Mouse (Mus musculus): ENCODE measurements around the gene Abcf3. TPM values are rescaled to one million over a fixed set of nuclear protein-coding genes. Genes with fewer than 3 reads are reported as not detected.

Abcf3 gene
- polyA plus RNA-seq, 1 experiment from 2014 or later = 51.1 TPM

DNA sequence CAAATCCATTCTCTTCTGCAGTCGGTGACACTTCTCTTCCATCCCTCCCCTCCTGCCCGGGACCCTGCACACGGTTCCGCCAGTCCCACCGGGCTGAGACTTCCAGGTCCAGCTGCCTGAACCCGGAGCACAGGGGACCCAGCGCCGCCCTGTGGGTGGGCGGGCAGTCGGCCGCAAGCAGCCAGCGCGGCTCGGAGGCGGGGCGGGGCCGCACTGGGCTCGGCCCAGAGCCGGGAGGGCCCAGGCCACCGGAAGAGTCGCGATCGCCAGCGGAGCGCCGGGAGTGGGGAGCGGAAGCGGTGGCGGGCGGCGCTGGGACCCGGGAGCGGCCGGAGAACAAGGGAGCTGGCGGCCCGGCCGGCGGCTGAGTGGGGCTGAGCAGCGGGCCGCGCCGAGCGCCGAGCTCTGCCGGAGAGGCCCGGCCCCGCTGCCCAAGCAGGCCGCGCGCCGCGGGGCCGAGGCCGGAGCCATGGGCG lies 31.6 kb upstream of the Abcf3 start, which contains the start of gene Dvl3:
Dvl3 (plus strand) TSS at position 257 of the 476 bp plus-strand sequence.
- H3K4me3 ChIP-seq (ENCODE audit: low read depth, low read length) = peak within 1 kb of the TSS; percentile 98
- H3K9ac ChIP-seq = peak within 1 kb of the TSS; percentile 95
- peak within 1 kb of the TSS; percentile 94 for H3K27ac ChIP-seq (ENCODE audit: low read depth)
- peak; percentile 98 for ATAC-seq (ENCODE audit: insufficient read depth)
- TF ChIP-seq CTCF (IDR thresholded peaks at IDR 0.05; ENCODE audit: low read depth) = peak; percentile 46
- H3K36me3 ChIP-seq (ENCODE audit: insufficient read depth) = peaks cover 26% of the 10 kb centered on the region
- H3K4me1 ChIP-seq (ENCODE audit: insufficient read depth) = peaks cover 4% of the 10 kb centered on the region; the same call in 1 of the 2 replicates
- peak within 1 kb of the TSS; percentile 71 for H3K4me2 ChIP-seq
- H3K27me3 ChIP-seq (ENCODE audit: insufficient read depth, low read length) = no peaks in the 10 kb centered on the region
- under 1% methylated on average over 55 of the region's 55 CpGs for WGBS
- peak; percentile 97 for DNase-seq
- H3K9me3 ChIP-seq (ENCODE audit: low read depth, low read length) = no peaks in the 10 kb centered on the region

DNA sequence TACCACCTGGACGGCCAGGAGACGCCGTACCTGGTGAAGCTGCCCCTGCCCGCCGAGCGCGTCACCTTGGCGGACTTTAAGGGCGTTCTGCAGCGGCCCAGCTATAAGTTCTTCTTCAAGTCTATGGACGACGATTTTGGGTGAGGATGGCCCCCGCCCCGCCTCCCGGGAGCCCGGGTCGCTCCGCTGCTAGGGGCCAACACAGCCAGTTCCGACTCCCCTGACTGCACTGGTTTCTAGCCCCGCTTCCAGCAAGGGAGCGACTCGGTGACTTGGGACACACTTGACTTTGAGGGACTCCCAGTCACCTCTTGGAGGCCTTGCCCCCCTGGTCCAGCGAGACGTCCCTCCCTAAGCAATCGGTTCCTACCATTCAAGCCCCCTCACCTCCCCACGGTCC lies 31.2 kb upstream of the Abcf3 start:
- peak overlapping the region; percentile 71 for H3K4me2 ChIP-seq
- peak overlapping the region; percentile 94 for H3K27ac ChIP-seq (ENCODE audit: low read depth)
- peak overlapping the region; percentile 98 for H3K4me3 ChIP-seq (ENCODE audit: low read depth, low read length)
- peaks cover 31% of the 10 kb centered on the region for H3K36me3 ChIP-seq (ENCODE audit: insufficient read depth)
- peak; percentile 32 for ATAC-seq (ENCODE audit: insufficient read depth)
- H3K4me1 ChIP-seq (ENCODE audit: insufficient read depth) = peaks cover 4% of the 10 kb centered on the region; the same call in 1 of the 2 replicates
- no peak for DNase-seq
- TF ChIP-seq CTCF (IDR thresholded peaks at IDR 0.05; ENCODE audit: low read depth) = no peak
- H3K9me3 ChIP-seq (ENCODE audit: low read depth, low read length) = no peaks in the 10 kb centered on the region
- peak overlapping the region; percentile 95 for H3K9ac ChIP-seq
- H3K27me3 ChIP-seq (ENCODE audit: insufficient read depth, low read length) = no peaks in the 10 kb centered on the region
- under 1% methylated on average over 26 of the region's 26 CpGs for WGBS

DNA sequence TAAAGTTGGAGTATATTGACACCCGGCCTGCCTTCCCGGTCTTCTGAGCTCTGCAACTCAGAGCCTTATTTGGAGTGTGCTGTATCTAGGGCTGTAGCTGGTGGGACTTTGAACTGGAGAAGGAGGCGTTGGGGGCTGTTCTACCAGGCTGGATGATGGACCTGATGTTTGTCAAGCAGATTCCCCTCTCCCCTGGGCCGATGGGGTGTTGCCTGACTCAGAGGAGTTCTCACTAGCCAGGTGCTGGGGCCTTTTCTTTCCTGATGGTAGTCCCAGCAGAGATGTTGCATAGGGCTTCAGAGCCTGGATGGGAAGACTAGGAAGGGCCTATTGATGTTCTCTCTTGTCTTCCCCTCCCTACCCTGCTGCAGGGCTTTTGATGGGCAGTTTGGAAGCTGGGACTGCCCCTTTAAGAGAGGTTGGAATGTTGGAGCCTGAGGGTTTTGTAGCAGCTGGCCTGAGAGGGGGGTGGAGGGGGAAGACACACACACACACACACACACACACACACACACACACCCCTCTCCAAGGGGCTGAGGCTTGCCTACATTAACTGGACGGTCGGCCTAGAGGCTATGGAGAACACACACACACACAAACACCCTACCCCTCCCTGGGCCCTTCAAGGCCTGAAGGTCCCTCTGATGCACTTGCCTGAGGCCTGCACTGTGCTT lies 30.5 kb upstream of the Abcf3 start:
- ATAC-seq (ENCODE audit: insufficient read depth) (peak; percentile 26), DNase-seq (peak; percentile 66)
- H3K9ac ChIP-seq = peak overlapping the region; percentile 95
- TF ChIP-seq CTCF (IDR thresholded peaks at IDR 0.05; ENCODE audit: low read depth) = no peak
- H3K4me1 ChIP-seq (ENCODE audit: insufficient read depth) = peaks cover 4% of the 10 kb centered on the region; the same call in 1 of the 2 replicates
- no peaks in the 10 kb centered on the region for H3K9me3 ChIP-seq (ENCODE audit: low read depth, low read length)
- H3K36me3 ChIP-seq (ENCODE audit: insufficient read depth) = peaks cover 31% of the 10 kb centered on the region
- WGBS = 1% methylated on average over 6 of the region's 6 CpGs
- peak overlapping the region; percentile 94 for H3K27ac ChIP-seq (ENCODE audit: low read depth)
- peak overlapping the region; percentile 98 for H3K4me3 ChIP-seq (ENCODE audit: low read depth, low read length)
- H3K27me3 ChIP-seq (ENCODE audit: insufficient read depth, low read length) = no peaks in the 10 kb centered on the region
- H3K4me2 ChIP-seq = peak overlapping the region; percentile 71

DNA sequence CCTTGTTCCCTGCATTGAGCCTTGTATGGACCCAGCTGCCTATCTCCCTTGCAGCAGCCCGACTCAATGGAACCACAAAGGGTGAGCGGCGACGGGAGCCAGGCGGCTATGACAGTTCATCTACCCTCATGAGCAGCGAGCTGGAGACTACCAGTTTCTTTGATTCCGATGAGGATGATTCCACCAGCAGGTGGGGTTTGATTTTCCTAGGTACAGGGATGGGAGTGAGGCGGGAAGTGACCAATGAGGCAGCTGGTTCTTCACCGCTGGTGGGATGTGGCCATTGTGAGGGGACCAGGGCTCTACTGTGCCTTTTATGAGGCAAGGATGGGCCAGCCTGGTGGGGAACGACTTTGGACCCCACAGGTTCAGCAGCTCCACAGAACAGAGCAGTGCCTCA lies 24.5 kb upstream of the Abcf3 start:
- no peaks in the 10 kb centered on the region for H3K27me3 ChIP-seq (ENCODE audit: insufficient read depth, low read length)
- H3K4me1 ChIP-seq (ENCODE audit: insufficient read depth) = no peaks in the 10 kb centered on the region
- no peak overlapping the region for H3K9ac ChIP-seq
- TF ChIP-seq CTCF (IDR thresholded peaks at IDR 0.05; ENCODE audit: low read depth) = no peak
- 71% methylated on average over 10 of the region's 10 CpGs for WGBS
- DNase-seq = no peak
- no peak for ATAC-seq (ENCODE audit: insufficient read depth)
- peaks cover 90% of the 10 kb centered on the region for H3K36me3 ChIP-seq (ENCODE audit: insufficient read depth)
- no peak overlapping the region for H3K27ac ChIP-seq (ENCODE audit: low read depth)
- no peaks in the 10 kb centered on the region for H3K9me3 ChIP-seq (ENCODE audit: low read depth, low read length)
- H3K4me3 ChIP-seq (ENCODE audit: low read depth, low read length) = no peak overlapping the region
- no peak overlapping the region for H3K4me2 ChIP-seq

DNA sequence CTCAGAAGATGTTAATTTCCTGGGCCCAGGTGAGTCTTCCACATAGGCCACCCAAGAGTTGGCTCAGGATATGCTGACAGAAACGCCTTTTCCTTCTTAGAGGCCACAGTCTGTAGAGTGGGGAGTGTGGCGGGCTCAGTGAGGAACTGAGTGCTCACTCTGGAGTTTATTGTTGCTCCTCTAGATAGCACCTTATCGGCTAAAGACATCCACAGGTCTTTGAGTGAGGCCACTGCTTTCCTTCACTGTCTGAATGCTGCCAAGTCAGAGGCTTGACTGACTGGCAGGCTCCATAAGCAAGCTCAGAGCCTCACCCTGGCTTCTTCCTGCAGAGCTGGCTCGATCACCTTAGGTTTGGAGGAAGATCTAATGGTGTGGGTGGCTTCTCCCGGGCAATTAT lies 19.6 kb upstream of the Abcf3 start:
- Histone ChIP-seq H3K36me3 (ENCODE audit: insufficient read depth) (peaks cover 95% of the 10 kb centered on the region), H3K27me3 (ENCODE audit: insufficient read depth, low read length) (no peaks in the 10 kb centered on the region), H3K9ac (no peak overlapping the region), H3K4me3 (ENCODE audit: low read depth, low read length) (no peak overlapping the region), H3K4me1 (ENCODE audit: insufficient read depth) (no peaks in the 10 kb centered on the region), H3K9me3 (ENCODE audit: low read depth, low read length) (no peaks in the 10 kb centered on the region), H3K4me2 (no peak overlapping the region), H3K27ac (ENCODE audit: low read depth) (no peak overlapping the region)
- ATAC-seq (ENCODE audit: insufficient read depth) = no peak
- TF ChIP-seq CTCF (IDR thresholded peaks at IDR 0.05; ENCODE audit: low read depth) = no peak
- DNase-seq = no peak
- WGBS = 87% methylated on average over 5 of the region's 5 CpGs

DNA sequence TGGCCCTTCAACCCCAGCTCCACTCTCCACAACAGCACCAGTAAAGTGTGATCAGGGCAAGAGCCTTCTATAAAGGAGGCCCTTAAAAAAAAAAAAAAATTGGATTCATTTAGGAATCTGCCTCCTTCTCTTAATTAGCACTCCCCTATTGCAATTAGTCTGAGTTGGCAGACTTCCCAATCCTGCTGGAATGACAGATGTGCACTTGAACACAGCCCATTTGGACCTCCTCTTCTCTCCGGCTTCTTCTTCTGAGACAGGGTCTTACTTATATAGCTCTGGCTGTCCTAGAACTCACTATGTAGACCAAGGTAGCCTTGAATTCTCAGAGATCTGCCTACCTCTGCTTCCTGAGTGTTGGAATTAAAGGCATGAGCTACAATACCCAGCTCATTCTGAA lies 19.0 kb upstream of the Abcf3 start:
- Histone ChIP-seq H3K27ac (ENCODE audit: low read depth) (no peak overlapping the region), H3K4me1 (ENCODE audit: insufficient read depth) (no peaks in the 10 kb centered on the region), H3K4me2 (no peak overlapping the region), H3K4me3 (ENCODE audit: low read depth, low read length) (no peak overlapping the region), H3K36me3 (ENCODE audit: insufficient read depth) (peaks cover 92% of the 10 kb centered on the region), H3K27me3 (ENCODE audit: insufficient read depth, low read length) (no peaks in the 10 kb centered on the region), H3K9ac (no peak overlapping the region), H3K9me3 (ENCODE audit: low read depth, low read length) (no peaks in the 10 kb centered on the region)
- TF ChIP-seq CTCF (IDR thresholded peaks at IDR 0.05; ENCODE audit: low read depth) = no peak
- 54% methylated on average over 1 of the region's 1 CpGs for WGBS
- ATAC-seq (ENCODE audit: insufficient read depth) (no peak), DNase-seq (no peak)

DNA sequence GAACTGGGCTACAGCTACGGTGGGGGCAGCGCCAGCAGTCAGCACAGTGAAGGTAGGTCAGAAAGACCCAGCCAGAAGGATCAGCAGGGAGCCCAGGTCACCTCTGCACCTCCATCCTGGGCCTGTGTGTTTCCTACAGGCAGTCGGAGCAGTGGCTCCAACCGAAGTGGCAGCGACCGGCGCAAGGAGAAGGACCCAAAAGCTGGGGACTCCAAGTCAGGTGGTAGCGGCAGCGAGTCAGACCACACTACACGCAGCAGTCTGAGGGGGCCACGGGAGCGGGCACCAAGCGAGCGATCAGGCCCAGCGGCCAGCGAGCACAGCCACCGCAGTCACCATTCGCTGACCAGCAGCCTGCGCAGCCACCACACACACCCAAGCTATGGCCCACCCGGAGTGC lies 17.4 kb upstream of the Abcf3 start:
- Histone ChIP-seq H3K4me1 (ENCODE audit: insufficient read depth) (no peaks in the 10 kb centered on the region), H3K27me3 (ENCODE audit: insufficient read depth, low read length) (no peaks in the 10 kb centered on the region), H3K9me3 (ENCODE audit: low read depth, low read length) (no peaks in the 10 kb centered on the region), H3K4me2 (no peak overlapping the region), H3K27ac (ENCODE audit: low read depth) (no peak overlapping the region), H3K9ac (no peak overlapping the region), H3K36me3 (ENCODE audit: insufficient read depth) (peaks cover 77% of the 10 kb centered on the region), H3K4me3 (ENCODE audit: low read depth, low read length) (no peak overlapping the region)
- WGBS = 93% methylated on average over 20 of the region's 20 CpGs
- no peak for TF ChIP-seq CTCF (IDR thresholded peaks at IDR 0.05; ENCODE audit: low read depth)
- no peak for ATAC-seq (ENCODE audit: insufficient read depth)
- DNase-seq = no peak

Data from lung, embryonic 14.5 days (tissue).